Mouse (Mus musculus): ENCODE data around the gene Nprl2. TPM values are rescaled to one million over a fixed set of nuclear protein-coding genes. Genes with fewer than 3 reads are reported as not detected.

Gene Nprl2
- polyA plus RNA-seq, 1 experiment from 2014 or later, result 47.2 TPM

DNA sequence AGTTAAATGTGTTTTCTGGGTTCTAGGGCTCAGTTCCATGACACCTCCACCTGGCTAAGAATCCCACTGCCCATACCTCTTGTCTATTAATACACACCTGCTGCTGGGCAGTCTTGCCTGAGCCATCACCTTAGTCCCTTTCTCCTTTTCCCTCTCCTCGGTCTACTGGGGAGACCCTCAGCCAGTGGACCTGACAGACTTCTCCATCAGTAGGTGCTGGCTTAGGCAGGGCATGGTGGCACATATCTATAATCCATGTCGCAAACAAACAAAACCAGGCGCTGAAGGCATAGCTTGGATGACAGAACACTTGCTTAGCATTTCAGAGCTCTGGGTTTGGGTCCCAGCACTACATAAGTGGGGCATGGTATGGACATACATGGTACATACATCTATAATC lies 3.3 kb upstream of the Nprl2 start:
- Histone ChIP-seq H3K36me3 (peaks cover 40% of the 10 kb centered on the region), H3K4me2 (no peak overlapping the region), H3K9me3 (no peaks in the 10 kb centered on the region), H3K27ac (no peak overlapping the region), H3K4me1 (peaks cover 48% of the 10 kb centered on the region), H3K4me3 (no peak overlapping the region), H3K27me3 (no peaks in the 10 kb centered on the region), H3K9ac (no peak overlapping the region)
- WGBS, result 91% methylated on average over 3 of the region's 3 CpGs
- no peak for ATAC-seq (ENCODE audit: insufficient number of reproducible peaks, insufficient read depth, low FRiP score, low TSS enrichment, low read depth)

DNA sequence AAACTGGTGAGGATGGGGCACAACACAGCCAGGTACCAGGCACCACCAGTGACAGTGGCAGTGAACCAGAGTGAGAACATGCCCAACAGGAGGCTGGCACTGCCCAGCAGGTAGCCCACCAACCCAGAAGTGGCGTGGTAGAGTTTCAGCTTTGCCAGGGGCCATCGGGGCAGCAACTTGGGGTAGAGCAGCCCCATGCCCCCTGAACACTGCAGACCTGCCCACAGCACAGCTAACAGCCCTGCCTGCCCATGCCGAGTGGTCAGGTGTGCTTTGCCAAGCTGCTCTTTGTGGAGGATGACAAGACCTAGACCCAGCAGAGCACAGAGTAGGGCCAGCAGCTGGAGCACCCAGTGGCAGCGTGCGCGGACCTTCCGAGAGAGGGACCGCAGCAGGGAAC lies 2.1 kb upstream of the Nprl2 start:
- no peak overlapping the region for H3K4me2 ChIP-seq
- peaks cover 51% of the 10 kb centered on the region for H3K36me3 ChIP-seq
- WGBS, result 93% methylated on average over 8 of the region's 8 CpGs
- ATAC-seq (ENCODE audit: insufficient number of reproducible peaks, insufficient read depth, low FRiP score, low TSS enrichment, low read depth), result no peak
- no peak overlapping the region for H3K27ac ChIP-seq
- no peaks in the 10 kb centered on the region for H3K9me3 ChIP-seq
- no peak overlapping the region for H3K4me3 ChIP-seq
- no peaks in the 10 kb centered on the region for H3K27me3 ChIP-seq
- H3K9ac ChIP-seq, result no peak overlapping the region
- peaks cover 48% of the 10 kb centered on the region for H3K4me1 ChIP-seq

DNA sequence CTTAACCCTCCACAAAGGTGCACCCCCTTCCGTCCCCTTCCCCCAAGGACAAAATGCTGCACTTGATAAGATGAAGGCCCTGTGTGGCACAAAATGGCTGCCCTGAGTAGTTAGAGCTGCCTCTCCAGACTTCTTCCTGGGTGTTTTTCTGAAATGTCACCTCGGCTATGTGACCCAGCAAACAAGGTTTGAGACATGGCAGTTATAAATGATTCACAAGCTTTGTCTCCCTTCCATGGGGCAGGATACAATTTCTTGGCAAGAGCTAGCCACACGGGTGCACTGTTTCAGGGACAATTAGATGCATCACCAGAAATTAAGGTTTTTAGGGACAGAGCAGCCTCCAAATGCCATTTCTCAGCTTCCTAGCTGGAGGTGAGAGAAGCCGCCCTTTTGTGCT lies 1.6 kb upstream of the Nprl2 start:
- Histone ChIP-seq H3K27me3 (no peaks in the 10 kb centered on the region), H3K4me1 (peaks cover 47% of the 10 kb centered on the region), H3K4me2 (peak overlapping the region; percentile 79), H3K27ac (no peak overlapping the region), H3K9ac (peak overlapping the region; percentile 70), H3K4me3 (no peak overlapping the region), H3K36me3 (peaks cover 56% of the 10 kb centered on the region), H3K9me3 (no peaks in the 10 kb centered on the region)
- ATAC-seq (ENCODE audit: insufficient number of reproducible peaks, insufficient read depth, low FRiP score, low TSS enrichment, low read depth), result no peak
- WGBS, result 77% methylated on average over 4 of the region's 4 CpGs

DNA sequence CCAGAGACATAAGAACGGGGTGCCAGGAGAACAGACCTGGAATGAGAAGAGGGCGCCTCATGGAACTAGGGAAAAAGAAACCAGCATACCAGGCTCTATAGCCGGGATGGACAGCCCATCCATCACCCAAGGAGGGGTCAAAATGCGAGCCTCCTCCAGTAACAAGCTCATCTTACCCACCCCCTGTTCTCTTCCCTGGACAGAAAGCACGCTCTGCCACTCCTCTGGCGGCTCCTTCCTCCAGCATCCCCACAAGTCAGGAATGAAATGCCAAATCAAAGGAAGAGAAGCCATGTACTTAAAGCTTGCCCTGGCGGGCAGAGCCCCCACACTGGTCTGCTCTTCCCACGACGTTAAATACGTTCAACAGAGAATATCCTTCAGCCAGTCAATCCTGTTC lies 1.0 kb upstream of the Nprl2 start:
- Histone ChIP-seq H3K9ac (peak overlapping the region; percentile 70), H3K36me3 (peaks cover 57% of the 10 kb centered on the region), H3K4me3 (peak overlapping the region; percentile 69), H3K4me2 (peak overlapping the region; percentile 79), H3K9me3 (no peaks in the 10 kb centered on the region), H3K27me3 (no peaks in the 10 kb centered on the region), H3K27ac (0 out of 2 replicates have a peak overlapping the region, but pooled peaks have one; percentile 39), H3K4me1 (peaks cover 45% of the 10 kb centered on the region)
- 39% methylated on average over 10 of the region's 10 CpGs for WGBS
- no peak for ATAC-seq (ENCODE audit: insufficient number of reproducible peaks, insufficient read depth, low FRiP score, low TSS enrichment, low read depth)

DNA sequence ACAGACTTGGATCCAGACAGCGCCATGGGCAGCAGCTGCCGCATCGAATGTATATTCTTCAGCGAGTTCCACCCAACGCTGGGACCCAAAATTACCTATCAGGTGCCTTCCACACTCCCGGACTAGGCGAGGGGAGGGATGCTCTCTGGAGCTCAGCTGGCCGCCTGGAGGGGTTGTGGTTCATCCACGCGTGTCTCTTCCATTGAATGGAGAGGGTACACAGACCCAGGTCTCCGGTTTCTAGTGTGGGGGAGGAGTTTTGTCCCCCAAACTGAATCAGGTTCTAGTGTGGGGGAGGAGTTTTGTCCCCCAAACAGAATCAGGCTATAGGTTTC lies 293 bp downstream of the Nprl2 start:
- Histone ChIP-seq H3K4me1 (peaks cover 45% of the 10 kb centered on the region), H3K4me2 (peak overlapping the region; percentile 79), H3K4me3 (peak overlapping the region; percentile 69), H3K9me3 (no peaks in the 10 kb centered on the region), H3K27ac (0 out of 2 replicates have a peak overlapping the region, but pooled peaks have one; percentile 39), H3K36me3 (peaks cover 50% of the 10 kb centered on the region), H3K27me3 (no peaks in the 10 kb centered on the region), H3K9ac (peak overlapping the region; percentile 76)
- ATAC-seq (ENCODE audit: insufficient number of reproducible peaks, insufficient read depth, low FRiP score, low TSS enrichment, low read depth), result no peak
- WGBS, result 1% methylated on average over 11 of the region's 11 CpGs

DNA sequence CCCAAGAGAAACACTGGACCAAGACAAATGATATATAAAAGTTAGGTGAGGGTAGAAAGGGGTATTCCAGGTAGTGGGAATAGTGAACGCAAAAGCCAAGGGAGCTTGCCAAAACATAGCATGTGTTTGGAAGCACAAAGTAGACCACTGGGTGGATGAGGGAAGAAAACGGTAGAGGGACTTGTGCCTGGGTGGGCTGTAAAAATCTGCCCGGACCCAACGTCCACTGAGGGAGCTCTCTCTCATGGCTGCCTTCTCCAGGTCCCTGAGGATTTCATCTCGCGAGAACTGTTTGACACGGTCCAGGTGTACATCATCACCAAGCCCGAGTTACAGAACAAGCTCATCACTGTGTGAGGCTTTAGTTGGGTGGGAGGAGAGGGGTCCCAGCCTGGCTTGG lies 695 bp downstream of the Nprl2 start:
- Histone ChIP-seq H3K27me3 (no peaks in the 10 kb centered on the region), H3K27ac (no peak overlapping the region), H3K4me1 (peaks cover 45% of the 10 kb centered on the region), H3K9me3 (no peaks in the 10 kb centered on the region), H3K4me2 (peak overlapping the region; percentile 79), H3K36me3 (peaks cover 46% of the 10 kb centered on the region), H3K4me3 (peak overlapping the region; percentile 69), H3K9ac (peak overlapping the region; percentile 76)
- 48% methylated on average over 8 of the region's 8 CpGs for WGBS
- ATAC-seq (ENCODE audit: insufficient number of reproducible peaks, insufficient read depth, low FRiP score, low TSS enrichment, low read depth), result no peak

DNA sequence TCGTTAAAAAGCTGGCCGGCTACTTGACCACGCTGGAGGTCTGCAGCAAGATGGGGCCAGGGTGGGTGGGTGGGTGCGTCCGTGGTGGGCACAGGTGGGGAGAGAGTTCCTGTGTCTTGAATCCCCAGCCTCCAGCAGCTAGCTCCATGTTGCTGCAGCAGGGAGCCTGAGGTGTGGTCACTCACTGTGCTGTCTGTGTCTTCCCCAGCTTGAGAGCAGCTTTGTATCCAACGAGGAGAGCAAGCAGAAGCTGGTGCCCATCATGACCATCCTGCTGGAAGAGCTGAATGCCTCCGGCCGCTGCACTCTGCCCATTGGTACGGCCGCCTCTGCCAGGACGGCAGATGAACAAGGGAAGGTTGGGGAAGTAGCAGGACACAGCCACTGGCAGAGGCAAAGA lies 1.3 kb downstream of the Nprl2 start:
- H3K4me3 ChIP-seq, result 0 out of 2 replicates have a peak overlapping the region, but pooled peaks have one; percentile 69
- H3K9me3 ChIP-seq, result no peaks in the 10 kb centered on the region
- 86% methylated on average over 11 of the region's 11 CpGs for WGBS
- no peak overlapping the region for H3K27ac ChIP-seq
- ATAC-seq (ENCODE audit: insufficient number of reproducible peaks, insufficient read depth, low FRiP score, low TSS enrichment, low read depth), result no peak
- H3K4me2 ChIP-seq, result peak overlapping the region; percentile 79
- peaks cover 46% of the 10 kb centered on the region for H3K4me1 ChIP-seq
- peaks cover 40% of the 10 kb centered on the region for H3K36me3 ChIP-seq
- H3K27me3 ChIP-seq, result no peaks in the 10 kb centered on the region
- H3K9ac ChIP-seq, result no peak overlapping the region

DNA sequence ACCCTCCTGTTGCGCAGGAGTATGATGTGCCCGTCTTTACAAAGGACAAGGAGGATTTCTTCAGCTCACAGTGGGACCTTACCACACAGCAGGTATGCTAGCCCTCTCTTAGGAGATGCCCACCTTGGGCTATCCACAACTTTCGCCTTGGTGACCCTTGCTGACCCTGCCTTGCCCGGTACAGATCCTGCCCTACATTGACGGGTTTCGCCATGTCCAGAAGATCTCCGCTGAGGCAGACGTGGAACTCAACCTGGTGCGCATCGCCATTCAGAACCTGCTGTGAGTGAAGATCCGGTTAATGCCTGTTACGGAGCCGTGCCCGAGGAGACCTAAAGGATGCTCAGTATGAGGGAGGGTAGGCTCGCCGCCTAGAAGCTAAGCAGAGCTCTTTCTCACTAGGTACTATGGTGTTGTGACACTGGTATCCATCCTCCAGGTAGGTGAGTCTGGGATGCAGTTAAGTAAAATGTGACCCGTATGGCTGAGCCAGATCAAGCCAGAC lies 2.2 kb downstream of the Nprl2 start:
- H3K4me3 ChIP-seq, result no peak overlapping the region
- no peak overlapping the region for H3K4me2 ChIP-seq
- WGBS, result 95% methylated on average over 17 of the region's 17 CpGs
- H3K27me3 ChIP-seq, result no peaks in the 10 kb centered on the region
- no peaks in the 10 kb centered on the region for H3K9me3 ChIP-seq
- H3K36me3 ChIP-seq, result peaks cover 31% of the 10 kb centered on the region
- no peak for ATAC-seq (ENCODE audit: insufficient number of reproducible peaks, insufficient read depth, low FRiP score, low TSS enrichment, low read depth)
- H3K27ac ChIP-seq, result no peak overlapping the region
- H3K9ac ChIP-seq, result no peak overlapping the region
- H3K4me1 ChIP-seq, result peaks cover 46% of the 10 kb centered on the region

DNA sequence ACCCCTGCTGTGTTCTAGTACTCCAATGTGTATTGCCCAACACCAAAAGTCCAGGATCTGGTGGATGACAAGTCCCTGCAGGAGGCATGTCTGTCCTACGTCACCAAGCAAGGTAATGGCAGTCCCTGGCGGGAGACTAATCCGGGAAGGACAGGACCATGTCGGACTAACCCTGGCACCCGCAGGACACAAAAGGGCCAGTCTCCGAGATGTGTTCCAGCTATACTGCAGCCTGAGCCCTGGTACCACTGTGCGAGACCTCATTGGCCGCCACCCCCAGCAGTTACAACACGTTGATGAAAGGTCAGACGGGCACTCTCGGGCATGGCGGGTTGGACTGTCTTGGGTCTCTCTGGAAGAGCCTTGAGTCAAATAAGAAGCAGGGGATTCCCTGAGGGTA lies 2.7 kb downstream of the Nprl2 start:
- no peaks in the 10 kb centered on the region for H3K9me3 ChIP-seq
- H3K9ac ChIP-seq, result no peak overlapping the region
- peaks cover 26% of the 10 kb centered on the region for H3K36me3 ChIP-seq
- ATAC-seq (ENCODE audit: insufficient number of reproducible peaks, insufficient read depth, low FRiP score, low TSS enrichment, low read depth), result no peak
- H3K27ac ChIP-seq, result no peak overlapping the region
- H3K27me3 ChIP-seq, result no peaks in the 10 kb centered on the region
- WGBS, result 92% methylated on average over 12 of the region's 12 CpGs
- no peak overlapping the region for H3K4me3 ChIP-seq
- H3K4me2 ChIP-seq, result no peak overlapping the region
- peaks cover 46% of the 10 kb centered on the region for H3K4me1 ChIP-seq

DNA sequence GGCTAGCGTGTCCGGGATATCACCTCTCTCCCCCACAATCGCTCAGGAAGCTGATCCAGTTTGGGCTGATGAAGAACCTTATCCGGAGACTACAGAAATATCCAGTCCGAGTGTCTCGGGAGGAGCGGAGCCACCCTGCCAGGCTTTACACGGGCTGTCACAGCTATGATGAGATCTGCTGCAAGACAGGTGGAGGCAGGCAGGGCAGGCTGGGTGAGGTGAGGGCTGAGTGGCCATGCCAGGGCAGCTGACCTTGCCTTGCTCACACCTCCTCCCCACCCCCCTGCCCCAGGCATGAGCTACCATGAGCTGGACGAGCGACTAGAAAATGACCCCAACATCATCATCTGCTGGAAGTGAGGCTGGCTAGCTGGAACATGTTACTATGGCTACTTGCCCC lies 3.2 kb downstream of the Nprl2 start:
- peaks cover 21% of the 10 kb centered on the region for H3K36me3 ChIP-seq
- no peak overlapping the region for H3K27ac ChIP-seq
- no peak overlapping the region for H3K4me2 ChIP-seq
- no peaks in the 10 kb centered on the region for H3K9me3 ChIP-seq
- H3K4me3 ChIP-seq, result no peak overlapping the region
- peaks cover 46% of the 10 kb centered on the region for H3K4me1 ChIP-seq
- 84% methylated on average over 10 of the region's 10 CpGs for WGBS
- 0 out of 2 replicates have a peak, but pooled peaks cover under 1% of the 10 kb centered on the region for H3K27me3 ChIP-seq
- H3K9ac ChIP-seq, result 0 out of 2 replicates have a peak overlapping the region, but pooled peaks have one; percentile 8
- ATAC-seq (ENCODE audit: insufficient number of reproducible peaks, insufficient read depth, low FRiP score, low TSS enrichment, low read depth), result no peak

DNA sequence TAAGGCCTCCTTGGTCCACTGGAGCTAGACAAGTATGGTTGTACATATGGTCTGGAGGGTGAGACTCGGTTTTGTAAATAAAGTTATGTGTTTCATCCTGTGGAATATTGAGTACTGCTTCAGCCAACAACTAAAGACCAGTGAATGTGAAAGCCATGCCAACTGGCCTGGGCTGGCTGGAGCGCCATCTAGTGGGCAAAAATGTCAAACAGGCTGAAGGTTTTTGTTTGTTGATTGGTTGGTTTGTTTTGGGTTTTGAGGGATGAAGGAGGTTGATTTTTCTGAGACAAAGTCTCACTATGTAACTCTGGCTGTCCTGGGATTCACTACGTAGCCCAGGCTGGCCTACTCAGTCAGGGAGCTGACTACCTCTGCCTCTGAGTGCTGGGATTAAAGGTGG lies 3.6 kb downstream of the Nprl2 start:
- Histone ChIP-seq H3K9me3 (no peaks in the 10 kb centered on the region), H3K9ac (no peak overlapping the region), H3K27me3 (0 out of 2 replicates have a peak, but pooled peaks cover 5% of the 10 kb centered on the region), H3K36me3 (peaks cover 21% of the 10 kb centered on the region), H3K4me1 (peaks cover 48% of the 10 kb centered on the region), H3K4me3 (no peak overlapping the region), H3K27ac (no peak overlapping the region), H3K4me2 (no peak overlapping the region)
- ATAC-seq (ENCODE audit: insufficient number of reproducible peaks, insufficient read depth, low FRiP score, low TSS enrichment, low read depth), result no peak
- 9% methylated on average over 3 of the region's 3 CpGs for WGBS

DNA sequence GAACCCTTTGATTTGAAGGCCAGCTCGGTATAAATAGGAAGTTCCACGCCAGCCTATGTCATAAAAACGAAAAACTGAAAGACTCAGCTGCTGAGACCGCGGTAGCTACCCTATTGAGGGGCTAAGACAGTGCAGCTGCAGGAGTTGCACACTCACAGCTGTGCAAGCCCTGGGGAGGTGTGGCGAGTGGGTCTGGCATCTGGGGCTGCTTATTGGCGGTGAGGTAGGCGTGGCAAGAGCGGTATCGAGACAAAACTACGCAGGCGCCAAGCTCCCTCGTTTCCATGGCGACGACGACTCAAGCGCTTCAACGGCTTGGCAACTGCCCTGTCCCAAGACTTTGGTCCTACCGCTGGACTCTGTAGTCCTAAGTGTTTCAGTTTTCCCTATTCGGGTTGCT lies 5.0 kb downstream of the Nprl2 start, which contains the start of gene Zmynd10:
Gene Zmynd10, plus strand, starts transcription at position 273 of the 400 bp plus-strand sequence.
- Histone ChIP-seq H3K27ac (peak within 1 kb of the TSS; percentile 69), H3K27me3 (0 out of 2 replicates have a peak, but pooled peaks cover 7% of the 10 kb centered on the region), H3K36me3 (peaks cover 21% of the 10 kb centered on the region), H3K9me3 (no peaks in the 10 kb centered on the region), H3K4me1 (peaks cover 53% of the 10 kb centered on the region), H3K9ac (peak within 1 kb of the TSS; percentile 54), H3K4me2 (peak within 1 kb of the TSS; percentile 56), H3K4me3 (peak within 1 kb of the TSS; percentile 26)
- 3% methylated on average over 20 of the region's 20 CpGs for WGBS
- ATAC-seq (ENCODE audit: insufficient number of reproducible peaks, insufficient read depth, low FRiP score, low TSS enrichment, low read depth), result peak; percentile 66

Measured in embryonic facial prominence, embryonic 13.5 days (tissue).